Mouse (Mus musculus) C2C12 (cell line): ENCODE data around the gene Cmklr1.

Experiments used
- CTCF ChIP-seq: IDR thresholded peaks from one replicate; pipeline ENCODE4 v1.5.1; 2011; ENCODE audit not compliant: control insufficient read depth, insufficient read depth, insufficient read length
- FOSL1 ChIP-seq: IDR thresholded peaks from one replicate; pipeline ENCODE4 v1.8.0; 2011; ENCODE audit warnings: mild to moderate bottlenecking, low read length; ENCODE audit not compliant: poor library complexity, insufficient read depth, severe bottlenecking
- MAX ChIP-seq: IDR thresholded peaks from one replicate; pipeline ENCODE4 v1.6.1; 2011; ENCODE audit warnings: mild to moderate bottlenecking, control low read depth
- MYOD1 ChIP-seq: IDR thresholded peaks from one replicate; pipeline ENCODE4 v1.6.1; 2011; ENCODE audit warnings: low read depth; ENCODE audit not compliant: control insufficient read depth, insufficient read length
- MYOG ChIP-seq: IDR thresholded peaks from one replicate; pipeline ENCODE4 v1.6.1; 2011; ENCODE audit not compliant: control insufficient read depth, insufficient read length; ENCODE audit errors: extremely low read depth
- USF1 ChIP-seq: IDR thresholded peaks from one replicate; pipeline ENCODE4 v1.6.1; 2011; ENCODE audit warnings: low read depth, mild to moderate bottlenecking, control low read depth, moderate library complexity

DNA sequence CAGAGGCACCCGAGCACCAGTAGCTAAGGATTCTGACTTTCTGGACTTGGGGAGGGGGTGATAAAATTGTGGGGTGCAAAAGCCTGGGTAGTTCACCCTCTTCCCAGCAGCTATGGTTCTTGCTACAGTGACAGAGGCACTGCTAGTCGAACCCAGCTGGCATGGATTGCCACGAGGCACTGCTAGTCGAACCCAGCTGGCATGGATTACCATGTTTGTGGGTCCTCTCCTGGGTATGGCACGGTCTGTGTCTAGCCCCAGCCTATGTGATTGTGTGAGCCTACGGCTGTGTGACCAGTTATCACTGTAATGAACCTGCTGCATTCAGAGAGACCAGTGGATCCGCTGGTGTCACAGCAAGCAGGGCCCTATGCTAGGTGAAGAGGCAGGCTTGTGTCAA, 72.7 kb downstream of the Cmklr1 start:
- TF ChIP-seq CTCF: no peak
- TF ChIP-seq USF1: no peak
- TF ChIP-seq MYOD1: no peak
- TF ChIP-seq FOSL1: no peak
- TF ChIP-seq MAX: no peak
- no peak for TF ChIP-seq MYOG
